Mouse (Mus musculus): ENCODE results near the gene Tgm2.

Tgm2 gene

DNA sequence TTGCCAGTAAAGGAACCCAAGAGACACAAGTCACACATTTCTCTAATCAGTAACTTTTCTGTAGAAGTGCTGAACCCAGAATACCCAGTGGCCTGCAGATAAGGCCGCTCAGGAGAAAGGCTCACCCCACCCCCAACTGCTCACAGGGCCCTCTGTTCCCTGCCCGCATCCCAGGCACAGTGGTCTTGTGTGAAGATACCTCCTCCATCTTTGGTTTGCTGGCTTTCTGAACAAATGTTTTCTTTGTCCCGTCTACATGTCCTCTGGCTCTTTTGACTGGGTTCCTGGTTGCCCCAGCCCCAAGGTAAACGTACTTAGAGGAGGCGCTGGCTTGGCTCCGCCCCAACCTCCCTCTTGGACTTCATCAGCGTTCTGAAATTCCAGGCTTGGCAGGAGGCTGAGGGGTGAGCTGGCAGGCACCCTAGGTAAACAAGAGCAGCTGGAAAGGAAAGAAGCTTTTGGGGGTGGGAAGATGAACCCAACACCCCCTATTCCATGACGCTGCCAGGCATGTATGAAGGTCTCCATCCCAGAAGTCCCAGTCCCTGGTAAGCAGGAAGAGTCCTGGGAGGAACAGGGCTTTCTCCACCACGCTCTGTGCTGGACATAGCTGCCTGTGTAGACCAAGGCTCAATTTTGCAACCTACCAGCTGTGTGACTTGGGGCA, 32.5 kb downstream of the Tgm2 start:
- DNase-seq (ENCODE audit: low spot score): peak; percentile 66

- no peak for DNase-seq (ENCODE audit: low spot score)
These were observed 36.7 kb downstream of the Tgm2 start for GRCm38 (mm10) chr2:158109516-158109915.

DNA sequence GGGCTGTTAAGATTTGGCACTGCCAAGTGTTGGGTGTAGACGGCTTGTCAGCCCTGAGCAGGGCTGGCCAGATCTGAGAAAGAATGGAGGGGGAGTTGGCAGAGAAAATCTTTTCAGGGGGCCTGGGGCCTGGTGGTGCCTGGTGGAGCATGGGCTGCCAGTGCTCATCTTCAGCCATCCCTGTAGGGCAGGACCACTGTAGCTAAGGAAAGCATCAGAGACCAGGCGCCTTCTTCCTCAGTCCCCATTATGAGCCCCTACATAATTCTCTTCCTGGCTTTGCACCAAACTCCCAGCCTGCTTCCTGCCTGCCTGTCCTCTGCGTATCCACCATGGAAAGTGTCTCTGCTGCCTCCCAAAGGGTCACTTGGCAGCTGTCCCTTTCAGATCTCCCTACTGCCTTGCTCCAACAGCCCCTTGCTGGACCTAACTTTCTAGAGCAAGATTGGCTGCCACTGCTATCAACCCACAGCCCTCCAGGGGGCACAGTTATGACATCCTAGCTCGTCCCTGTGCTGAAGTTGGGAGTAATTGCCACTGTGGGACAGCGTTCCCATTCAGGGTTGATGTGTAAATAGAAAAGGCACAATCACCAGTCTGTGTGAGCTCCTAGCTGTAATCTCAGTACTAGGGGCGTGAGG, 39.2 kb downstream of the Tgm2 start:
- DNase-seq (ENCODE audit: low spot score): peak; percentile 57

GRCm38 (mm10) chr2:158105605-158106004, 40.6 kb downstream of the Tgm2 start:
- DNase-seq (ENCODE audit: low spot score): no peak

- DNase-seq (ENCODE audit: low spot score): no peak
These were observed 41.3 kb downstream of the Tgm2 start for GRCm38 (mm10) chr2:158104966-158105365.

GRCm38 (mm10) chr2:158101768-158102167, 44.5 kb downstream of the Tgm2 start:
- no peak for DNase-seq (ENCODE audit: low spot score)

DNA sequence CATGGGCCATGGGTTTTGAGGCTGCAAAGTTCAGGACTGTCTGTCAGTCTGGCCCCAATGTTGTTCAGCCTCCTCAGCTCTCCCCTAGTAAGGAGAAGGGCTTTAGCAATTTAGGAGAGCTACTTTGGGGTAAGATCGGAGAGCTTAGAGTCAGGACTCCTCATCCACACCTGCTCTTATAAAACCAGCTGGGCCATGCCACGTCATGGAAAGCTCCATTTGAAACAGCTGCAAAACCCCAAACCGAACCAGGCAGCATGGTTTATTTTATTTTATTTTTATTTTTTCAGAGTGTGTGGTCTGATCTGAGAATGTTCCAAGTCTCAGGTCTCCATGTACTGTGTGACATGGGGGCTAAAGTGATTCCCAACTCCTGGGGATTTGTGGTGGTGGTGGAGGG, 46.7 kb downstream of the Tgm2 start:
- DNase-seq (ENCODE audit: low spot score): no peak

- DNase-seq (ENCODE audit: low spot score): no peak
These were observed 47.5 kb downstream of the Tgm2 start for GRCm38 (mm10) chr2:158098730-158099129.

DNA sequence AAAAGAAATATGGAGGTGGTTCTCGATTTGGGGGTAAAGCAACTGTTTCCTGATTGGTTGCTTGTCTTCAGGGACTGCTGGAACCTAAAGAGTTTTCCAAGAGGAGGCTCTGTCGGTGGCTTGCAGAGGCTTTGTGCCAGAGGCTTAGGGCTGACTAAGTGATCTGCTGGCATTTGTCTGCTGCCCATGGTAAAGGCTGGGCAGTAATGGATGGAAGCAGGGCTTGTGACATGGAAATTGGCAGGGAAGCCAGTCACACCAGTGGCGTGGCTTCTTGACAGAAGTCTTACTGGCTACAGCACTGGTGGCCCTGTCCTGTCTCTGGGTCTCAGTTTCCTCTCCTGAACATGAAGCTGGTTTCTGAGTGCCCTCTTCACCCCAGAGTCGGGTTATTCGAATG, 49.2 kb downstream of the Tgm2 start:
- no peak for DNase-seq (ENCODE audit: low spot score)

DNA sequence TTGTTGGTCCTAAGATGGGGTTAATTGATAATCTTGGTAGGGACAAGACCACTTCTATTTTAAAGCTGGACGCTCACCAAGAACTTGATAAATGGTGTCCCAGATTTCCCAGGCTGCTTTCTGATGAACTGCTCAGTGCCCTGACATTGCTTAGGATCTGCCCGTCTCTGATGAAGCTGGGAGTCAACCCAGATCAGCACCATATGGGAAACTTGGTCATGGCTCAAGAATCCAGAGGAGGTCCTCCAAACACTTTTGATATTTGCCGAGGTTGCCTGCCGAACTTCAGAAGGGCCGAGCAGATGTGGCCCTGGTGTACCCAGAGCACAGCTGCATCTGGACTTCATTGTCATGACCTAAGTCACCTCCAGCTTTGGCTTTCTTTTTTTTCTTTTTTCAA, 51.4 kb downstream of the Tgm2 start:
- DNase-seq (ENCODE audit: low spot score): no peak

- no peak for DNase-seq (ENCODE audit: low spot score)
These were observed 51.9 kb downstream of the Tgm2 start for GRCm38 (mm10) chr2:158094300-158094699.

DNA sequence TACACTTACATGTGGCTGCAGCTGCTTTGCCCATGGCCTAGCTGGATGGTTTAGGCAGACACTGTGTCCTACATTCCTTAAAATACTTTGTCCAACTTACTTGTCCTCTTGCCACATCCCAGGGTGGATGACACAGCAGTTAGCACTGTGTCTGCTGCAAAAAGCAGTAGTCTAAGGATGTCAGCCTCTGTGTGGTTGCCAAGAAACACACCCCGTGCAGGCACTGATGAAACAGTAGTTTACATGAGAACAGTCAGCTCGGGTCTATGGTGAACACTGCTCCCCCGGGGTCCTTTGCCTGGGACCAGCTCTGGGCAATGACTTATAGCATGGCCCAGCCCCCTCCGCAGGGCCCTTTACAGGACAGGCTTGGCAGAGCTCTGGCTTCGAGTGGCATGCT, 52.9 kb downstream of the Tgm2 start:
- no peak for DNase-seq (ENCODE audit: low spot score)

DNA sequence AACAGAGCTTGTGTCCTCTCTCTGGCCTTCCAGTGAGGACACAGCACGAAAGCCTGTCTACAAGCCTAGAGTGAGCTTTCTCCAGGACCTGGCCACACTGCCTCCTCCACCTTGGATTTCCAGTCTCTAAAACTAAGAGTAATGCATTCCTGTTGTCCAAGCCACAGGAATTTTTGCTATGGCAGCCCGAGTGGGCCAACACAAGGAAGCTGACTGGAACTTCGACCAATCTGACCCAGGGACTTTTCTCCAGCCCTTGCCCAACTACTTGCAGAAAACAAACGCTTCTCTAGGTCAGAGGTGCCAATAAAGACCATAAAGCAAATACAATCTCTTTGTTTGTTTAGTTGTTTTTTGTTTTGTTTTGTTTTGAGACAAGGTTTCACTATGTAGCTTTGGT, 56.1 kb downstream of the Tgm2 start:
- no peak for DNase-seq (ENCODE audit: low spot score)

DNA sequence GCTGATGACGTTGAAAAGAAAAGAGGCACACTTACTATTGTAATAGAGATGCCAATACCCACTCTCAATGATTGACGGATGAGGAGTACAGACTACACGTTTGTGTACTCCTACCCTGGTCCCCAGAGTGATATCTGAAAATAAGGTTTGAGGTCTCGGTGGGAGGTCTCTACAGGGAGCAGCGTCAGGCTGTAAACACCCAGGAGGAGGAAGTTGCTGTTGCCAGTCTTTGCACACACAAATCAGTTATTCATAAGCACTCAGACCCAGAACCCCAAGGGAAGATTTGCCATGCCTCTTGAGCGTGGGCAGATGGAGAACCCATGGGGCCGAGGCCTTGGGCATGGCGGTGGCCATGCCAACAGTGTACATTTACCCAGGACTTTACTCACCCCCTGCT, 61.8 kb downstream of the Tgm2 start:
- DNase-seq (ENCODE audit: low spot score): no peak

DNA sequence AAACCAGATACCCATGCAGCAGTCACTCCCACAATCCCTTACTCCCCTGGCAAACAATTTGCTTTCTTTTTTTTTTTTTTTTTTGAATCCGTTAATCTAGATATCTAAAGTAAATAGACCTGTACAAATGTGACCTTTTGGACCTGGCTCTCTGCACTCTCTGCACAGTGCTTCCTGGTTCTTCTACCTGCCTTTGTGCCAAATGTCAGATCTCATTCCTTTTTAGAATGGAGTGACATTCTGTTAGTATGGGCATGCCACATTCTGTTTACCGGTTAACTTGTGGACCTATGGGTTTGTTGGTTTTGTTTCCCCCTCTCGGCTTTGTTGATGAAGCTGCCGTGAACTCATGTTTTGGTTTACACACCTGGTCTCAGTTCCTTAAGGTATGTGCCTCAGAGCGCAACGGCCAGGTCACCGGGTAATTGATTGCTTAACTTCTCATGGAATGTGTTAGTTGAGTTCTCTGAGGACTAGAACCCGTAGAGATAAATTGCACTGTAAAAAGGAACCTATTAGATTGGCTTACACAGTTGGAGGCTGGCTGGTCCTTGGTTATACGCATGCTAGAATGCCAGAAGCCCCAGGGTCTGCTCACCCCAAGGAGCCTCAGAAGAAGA, 65.5 kb downstream of the Tgm2 start:
- no peak for DNase-seq (ENCODE audit: low spot score)

GRCm38 (mm10) chr2:158079843-158080395, 66.3 kb downstream of the Tgm2 start:
- no peak for DNase-seq (ENCODE audit: low spot score)

- no peak for DNase-seq (ENCODE audit: low spot score)
These were observed 67.3 kb downstream of the Tgm2 start for GRCm38 (mm10) chr2:158078971-158079370.

GRCm38 (mm10) chr2:158077981-158078380, 68.3 kb downstream of the Tgm2 start:
- no peak for DNase-seq (ENCODE audit: low spot score)

- no peak for DNase-seq (ENCODE audit: low spot score)
These were observed 69.5 kb downstream of the Tgm2 start for GRCm38 (mm10) chr2:158076690-158077089.

GRCm38 (mm10) chr2:158074835-158075234, 71.4 kb downstream of the Tgm2 start:
- no peak for DNase-seq (ENCODE audit: low spot score)

GRCm38 (mm10) chr2:158071633-158071995, 74.6 kb downstream of the Tgm2 start:
- DNase-seq (ENCODE audit: low spot score): no peak

GRCm38 (mm10) chr2:158070885-158071632, 75.2 kb downstream of the Tgm2 start:
- DNase-seq (ENCODE audit: low spot score): no peak
